Mouse (Mus musculus) brain, embryonic 14.5 days (tissue): ENCODE results near the gene Snta1. TPM values are rescaled to one million over a fixed set of nuclear protein-coding genes. Genes with fewer than 3 reads are reported as not detected.

ENCODE experiments used
- DNase-seq: peaks from one replicate; pipeline ENCODE4 v3.0.0-alpha.2; 2011; ENCODE audit warnings: low read depth
- CTCF ChIP-seq: fragments of 200-500 bp; IDR thresholded peaks from 2 replicates; pipeline ENCODE4 v1.5.1; 2012; ENCODE audit warnings: inconsistent platforms, mild to moderate bottlenecking, moderate library complexity, borderline replicate concordance; ENCODE audit not compliant: insufficient read depth, insufficient read length; ENCODE audit errors: extremely low read depth
- POLR2A ChIP-seq: fragments of 200-500 bp; IDR thresholded peaks from 2 replicates; pipeline ENCODE4 v1.6.1; 2012; ENCODE audit warnings: mild to moderate bottlenecking, inconsistent platforms, borderline replicate concordance; ENCODE audit not compliant: poor library complexity, insufficient read depth, insufficient read length, severe bottlenecking; ENCODE audit errors: extremely low read depth
- polyA plus RNA-seq: library from polyadenylated mRNA; depleted of rRNA; stranded (reverse); fragments of >200 nt; gene quantifications from 2 replicates; pipeline ENCODE4 v1.2.3, GENCODE M21; 2012; rRNA removed

Gene Snta1
- polyA plus RNA-seq, 1 experiment, result 11.6 TPM

DNA sequence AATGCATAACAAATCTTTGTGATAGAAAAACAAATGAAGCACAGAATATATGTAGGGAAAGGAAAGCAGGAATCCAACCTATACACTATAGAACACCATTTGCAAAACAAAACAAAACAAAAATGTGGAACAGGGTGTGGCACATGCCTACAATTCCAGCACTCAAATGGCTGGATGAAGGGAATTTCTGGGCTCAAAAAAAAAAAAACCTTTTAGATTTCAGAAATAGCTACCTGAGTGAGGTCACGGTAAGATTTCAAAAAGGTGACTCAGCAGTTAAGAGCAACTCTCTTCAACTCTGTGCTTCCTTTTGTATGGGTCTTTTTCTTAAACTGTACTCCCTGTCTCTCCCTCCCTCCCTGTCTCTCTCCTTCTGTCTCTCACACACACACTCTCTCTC lies 69.7 kb downstream of the Snta1 start:
- TF ChIP-seq CTCF, result no peak
- no peak for TF ChIP-seq POLR2A
- no peak for DNase-seq

- TF ChIP-seq POLR2A, result no peak
- TF ChIP-seq CTCF, result no peak
- no peak for DNase-seq
These were observed 72.3 kb downstream of the Snta1 start for GRCm38 (mm10) chr2:154335572-154335971.

GRCm38 (mm10) chr2:154326852-154327251 lies 81.0 kb downstream of the Snta1 start:
- TF ChIP-seq POLR2A, result no peak
- no peak for TF ChIP-seq CTCF

More at GRCm38 (mm10) chr2:154326852-154327251, 81.0 kb downstream of the Snta1 start:
- no peak for DNase-seq

Other genes with a start within 250 kb of the Snta1 start
- not detected in 2 replicates for gene Bpifa5, start 245.5 kb downstream of the Snta1 start, polyA plus RNA-seq
- gene Bpifb1, start 217.3 kb downstream of the Snta1 start, polyA plus RNA-seq, result 0.21 and 0.23 TPM in 2 replicates
- gene Bpifb5, start 184.4 kb downstream of the Snta1 start, polyA plus RNA-seq, result 0.39 and 0.49 TPM in 2 replicates
- not detected in 2 replicates for gene Bpifb9a, start 150.2 kb downstream of the Snta1 start, polyA plus RNA-seq
- gene Bpifb9b, start 100.9 kb downstream of the Snta1 start, polyA plus RNA-seq, result not detected in 2 replicates
- 16.5 and 16.6 TPM in 2 replicates for gene Cdk5rap1, start 35.1 kb downstream of the Snta1 start, polyA plus RNA-seq
- gene Cbfa2t2, start 28.4 kb upstream of the Snta1 start, polyA plus RNA-seq, result 46.3 and 51.1 TPM in 2 replicates
- 0.40 and 0.66 TPM in 2 replicates for gene 1700003F12Rik, start 139.0 kb upstream of the Snta1 start, polyA plus RNA-seq
- gene Actl10, start 143.7 kb upstream of the Snta1 start, polyA plus RNA-seq, result 0.08 TPM in 1 of 2 replicates, not detected in the other
- gene Necab3, start 150.8 kb upstream of the Snta1 start, polyA plus RNA-seq, result 11.6 and 22.0 TPM in 2 replicates
- gene E2f1, start 161.8 kb upstream of the Snta1 start, polyA plus RNA-seq, result 15.0 and 19.5 TPM in 2 replicates
- 11.4 and 12.5 TPM in 2 replicates for gene Pxmp4, start 195.6 kb upstream of the Snta1 start, polyA plus RNA-seq
- 17.6 and 18.7 TPM in 2 replicates for gene Zfp341, start 205.2 kb upstream of the Snta1 start, polyA plus RNA-seq
- 0.22 and 0.69 TPM in 2 replicates for gene 4930519P11Rik, start 205.3 kb upstream of the Snta1 start, polyA plus RNA-seq
- 201 and 214 TPM in 2 replicates for gene Chmp4b, start 243.6 kb upstream of the Snta1 start, polyA plus RNA-seq